Mouse (Mus musculus) heart, postnatal 0 days (tissue): ENCODE results near the gene Tk1. TPM values are rescaled to one million over a fixed set of nuclear protein-coding genes. Genes with fewer than 3 reads are reported as not detected.

ENCODE experiments used
- ATAC-seq: fragments of 200-750 bp; cut with Nextera tagmentation; 2 replicates; pipeline ENCODE4 v1.8.0; 2017; ENCODE audit warnings: low read depth, moderate number of reproducible peaks, moderate library complexity; ENCODE audit not compliant: insufficient read depth
- DNase-seq: peaks from one replicate; pipeline ENCODE4 v3.0.0-alpha.2; 2016; ENCODE audit warnings: low spot score
- H3K27ac ChIP-seq: fragments of 300-500 bp; sonication (generic); 2 replicates; pipeline ENCODE4 v1.5.1; 2014; ENCODE audit warnings: low read depth, mild to moderate bottlenecking
- H3K27me3 ChIP-seq: fragments of 300-500 bp; sonication (generic); 2 replicates; pipeline ENCODE4 v1.6.1; 2014; ENCODE audit warnings: low read length, mixed read lengths; ENCODE audit not compliant: control insufficient read depth, insufficient read depth
- H3K36me3 ChIP-seq: fragments of 300-500 bp; sonication (generic); replicated peaks from 2 replicates; pipeline ENCODE4 v1.6.1; 2014; ENCODE audit warnings: low read length, mixed read lengths; ENCODE audit not compliant: control insufficient read depth, insufficient read depth
- H3K4me1 ChIP-seq: fragments of 300-500 bp; sonication (generic); 2 replicates; pipeline ENCODE4 v1.6.1; 2014; ENCODE audit warnings: antibody characterized with exemption; ENCODE audit not compliant: control insufficient read depth, insufficient read depth
- H3K4me2 ChIP-seq: fragments of 300-500 bp; sonication (generic); 2 replicates; pipeline ENCODE4 v1.6.1; 2014; ENCODE audit warnings: low read depth, mild to moderate bottlenecking, low read length, moderate library complexity
- H3K4me3 ChIP-seq: fragments of 300-500 bp; sonication (generic); 2 replicates; pipeline ENCODE4 v1.5.1; 2014; ENCODE audit warnings: low read depth, low read length
- H3K9ac ChIP-seq: fragments of 300-500 bp; sonication (generic); replicated peaks from 2 replicates; pipeline ENCODE4 v1.6.1; 2014; ENCODE audit warnings: low read depth, low read length, mixed read lengths
- H3K9me3 ChIP-seq: fragments of 300-500 bp; sonication (generic); replicated peaks from 2 replicates; pipeline ENCODE4 v1.6.1; 2016; ENCODE audit warnings: low read length; ENCODE audit not compliant: control insufficient read depth
- CTCF ChIP-seq: IDR thresholded peaks from 2 replicates; pipeline ENCODE4 v1.5.1; 2016; ENCODE audit warnings: antibody characterized with exemption, control low read depth, low read depth
- EP300 ChIP-seq: IDR thresholded peaks from 2 replicates; pipeline ENCODE4 v1.6.1; 2016; ENCODE audit warnings: antibody characterized with exemption, low read depth
- WGBS: fragments of 180-500 bp; shearing (Covaris S2); extraction: QIAGEN DNeasy Blood & Tissue Kit; methylation state at CpG from one replicate; pipeline ENCODE4 v1.1.7; 2014; 5-methylcytosine and 5-hydroxymethylcytosine counted together
- polyA plus RNA-seq: library from polyadenylated mRNA; unstranded; fragments of >200 nt; fragmentation: Nextera tagmentation; extraction: Ambion mirVana; gene quantifications from 2 replicates; pipeline ENCODE4 v1.2.1, GENCODE M21; 2015
- total RNA-seq: library from RNA; depleted of rRNA; stranded (reverse); fragments of >200 nt; gene quantifications from 2 replicates; pipeline ENCODE4 v1.2.3, GENCODE M21; 2014; ENCODE audit warnings: low replicate concordance; rRNA removed

Tk1 gene
- total RNA-seq (103 and 117 TPM in 2 replicates), polyA plus RNA-seq (41.4 and 44.0 TPM in 2 replicates)

GRCm38 (mm10) chr11:117825333-117826101 is at the start of gene Tk1, which contains the start of gene Afmid:
Tk1 (minus strand) TSS chr11:117826092.
Afmid (plus strand) TSS chr11:117825924.
- peak; percentile 48 for ATAC-seq
- Histone ChIP-seq H3K27me3 (no peaks in the 10 kb centered on the region), H3K4me1 (peaks cover 70% of the 10 kb centered on the region), H3K36me3 (peaks cover 16% of the 10 kb centered on the region; the same call in 1 of the 2 replicates), H3K9me3 (no peaks in the 10 kb centered on the region), H3K4me3 (peak within 1 kb of the TSS; percentile 48), H3K4me2 (peak within 1 kb of the TSS; percentile 74), H3K9ac (peak within 1 kb of the TSS; percentile 65), H3K27ac (peak within 1 kb of the TSS; percentile 84)
- peak; percentile 94 for DNase-seq
- TF ChIP-seq CTCF: no peak
- TF ChIP-seq EP300: peak; percentile 72; the same call in 1 of the 2 replicates
- under 1% methylated on average over 33 of the region's 34 CpGs for WGBS

- 12% methylated on average over 6 of the region's 6 CpGs for WGBS
- no peak overlapping the region for H3K27ac ChIP-seq
- H3K4me1 ChIP-seq: peaks cover 21% of the 10 kb centered on the region
- no peak for TF ChIP-seq CTCF
- TF ChIP-seq EP300: no peak
- H3K9ac ChIP-seq: no peak overlapping the region
- H3K36me3 ChIP-seq: no peaks in the 10 kb centered on the region
- no peak overlapping the region for H3K4me2 ChIP-seq
- no peak overlapping the region for H3K4me3 ChIP-seq
- ATAC-seq: no peak
- no peaks in the 10 kb centered on the region for H3K27me3 ChIP-seq
- DNase-seq: peak; percentile 43
- H3K9me3 ChIP-seq: no peaks in the 10 kb centered on the region
Measured at GRCm38 (mm10) chr11:117875681-117876080, 49.8 kb upstream of the Tk1 start.

GRCm38 (mm10) chr11:117874419-117874818 is 48.5 kb upstream of the Tk1 start:
- peaks cover 21% of the 10 kb centered on the region for H3K4me1 ChIP-seq
- WGBS: 62% methylated on average over 4 of the region's 4 CpGs
- TF ChIP-seq EP300 (no peak), CTCF (peak; percentile 35)
- H3K4me2 ChIP-seq: no peak overlapping the region
- no peak for ATAC-seq
- H3K27ac ChIP-seq: no peak overlapping the region
- H3K27me3 ChIP-seq: no peaks in the 10 kb centered on the region
- DNase-seq: peak; percentile 33
- no peaks in the 10 kb centered on the region for H3K36me3 ChIP-seq
- H3K9me3 ChIP-seq: no peaks in the 10 kb centered on the region
- no peak overlapping the region for H3K9ac ChIP-seq
- no peak overlapping the region for H3K4me3 ChIP-seq

- DNase-seq: peak; percentile 90
- no peaks in the 10 kb centered on the region for H3K9me3 ChIP-seq
- peak within 1 kb of the TSS; percentile 66 for H3K4me3 ChIP-seq
- peak within 1 kb of the TSS; percentile 90 for H3K4me2 ChIP-seq
- WGBS: 1% methylated on average over 51 of the region's 51 CpGs
- peaks cover 17% of the 10 kb centered on the region for H3K4me1 ChIP-seq
- H3K36me3 ChIP-seq: no peaks in the 10 kb centered on the region
- H3K27me3 ChIP-seq: no peaks in the 10 kb centered on the region
- H3K27ac ChIP-seq: peak within 1 kb of the TSS; percentile 75
- ATAC-seq: peak; percentile 83
- TF ChIP-seq EP300 (no peak), CTCF (no peak)
- peak within 1 kb of the TSS; percentile 54 for H3K9ac ChIP-seq
Measured at GRCm38 (mm10) chr11:117872861-117873608, 47.1 kb upstream of the Tk1 start, which contains the start of gene Tha1. Tha1 (minus strand) TSS chr11:117873481.

- no peaks in the 10 kb centered on the region for H3K27me3 ChIP-seq
- 61% methylated on average over 12 of the region's 12 CpGs for WGBS
- H3K36me3 ChIP-seq: no peaks in the 10 kb centered on the region
- H3K9ac ChIP-seq: no peak overlapping the region
- peaks cover 14% of the 10 kb centered on the region for H3K4me1 ChIP-seq
- no peak for ATAC-seq
- no peak for DNase-seq
- peak overlapping the region; percentile 90; the same call in 1 of the 2 replicates for H3K4me2 ChIP-seq
- H3K4me3 ChIP-seq: no peak overlapping the region
- no peaks in the 10 kb centered on the region for H3K9me3 ChIP-seq
- H3K27ac ChIP-seq: peak overlapping the region; percentile 22; the same call in 1 of the 2 replicates
- no peak for TF ChIP-seq EP300
- TF ChIP-seq CTCF: no peak
Measured at GRCm38 (mm10) chr11:117871911-117872584, 46.2 kb upstream of the Tk1 start.
